Mouse (Mus musculus) duodenum, adult 2 months (tissue): Measurements from ENCODE around the gene Adam26a. TPM values are rescaled to one million over a fixed set of nuclear protein-coding genes. Genes with fewer than 3 reads are reported as not detected.

ENCODE experiments used
- polyA plus RNA-seq: library from polyadenylated mRNA; depleted of rRNA; stranded (reverse); fragments of >200 nt; gene quantifications from 2 replicates; pipeline ENCODE4 v1.2.3, GENCODE M21; 2012; ENCODE audit warnings: low replicate concordance; rRNA removed

Adam26a gene
- not detected in 2 replicates for polyA plus RNA-seq

DNA sequence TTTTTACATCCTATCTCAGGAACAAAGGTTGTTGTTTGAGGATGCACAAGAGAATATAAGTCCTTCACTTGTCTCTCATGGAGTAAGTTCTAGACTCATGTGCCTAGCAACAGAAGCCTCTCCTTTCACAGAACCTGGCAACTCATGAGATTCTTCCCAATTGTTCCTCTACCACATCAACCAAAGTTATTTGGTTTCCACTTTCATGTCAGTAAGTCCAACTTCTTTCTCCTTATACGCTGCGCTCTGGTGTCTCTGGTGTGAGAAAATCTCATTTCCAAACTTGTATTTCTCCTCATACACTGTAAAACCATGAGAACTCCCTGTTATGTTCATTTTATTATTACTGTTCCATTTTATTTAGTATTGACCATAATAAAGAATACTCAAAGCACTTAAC is at the start of gene Adam26a:
Adam26a (minus strand) TSS at position 101 of the 400 bp plus-strand sequence.

GRCm38 (mm10) chr8:43528006-43528405 is 48.5 kb downstream of the Adam26a start, which contains the start of gene Adam26b:
Gene Adam26b (minus strand): TSS chr8:43528106.

Other genes starting within 250 kb of the Adam26a start
- gene Adam26b, start 48.6 kb downstream of the Adam26a start, polyA plus RNA-seq = not detected in 2 replicates
- gene Gm5346, start 50.6 kb upstream of the Adam26a start, polyA plus RNA-seq = not detected in 2 replicates
- not detected in 2 replicates for gene Adam34, start 133.3 kb upstream of the Adam26a start, polyA plus RNA-seq